Mouse (Mus musculus) duodenum, adult 2 months (tissue): ENCODE results near the gene Cox7a1. TPM values are rescaled to one million over a fixed set of nuclear protein-coding genes. Genes with fewer than 3 reads are reported as not detected.

Experiments used
- polyA plus RNA-seq: library from polyadenylated mRNA; depleted of rRNA; stranded (reverse); fragments of >200 nt; gene quantifications from 2 replicates; pipeline ENCODE4 v1.2.3, GENCODE M21; 2012; ENCODE audit warnings: low replicate concordance; rRNA removed

Gene Cox7a1
- polyA plus RNA-seq, result 40.1 and 164 TPM in 2 replicates

DNA sequence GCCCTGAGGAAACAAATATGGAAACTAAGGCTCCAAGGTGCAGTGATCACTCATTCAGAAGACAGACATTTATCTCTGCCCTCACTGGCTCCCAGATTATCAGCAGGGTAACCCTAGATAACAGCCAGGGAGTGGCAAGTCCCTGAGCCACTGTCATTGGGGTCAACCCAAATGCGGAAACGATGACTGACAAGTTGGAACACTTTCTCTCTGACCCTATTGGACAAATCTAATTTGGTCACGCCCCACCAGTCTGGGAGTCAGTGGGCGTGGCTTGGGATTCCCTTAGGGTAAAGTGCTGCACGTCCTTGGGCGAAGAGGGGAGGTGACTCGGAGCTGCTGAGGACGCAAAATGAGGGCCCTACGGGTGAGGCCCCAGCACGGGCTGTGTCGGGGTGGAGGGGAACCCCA lies at the start of gene Cox7a1:
Gene Cox7a1, plus strand, starts transcription at position 266 of the 411 bp plus-strand sequence.

DNA sequence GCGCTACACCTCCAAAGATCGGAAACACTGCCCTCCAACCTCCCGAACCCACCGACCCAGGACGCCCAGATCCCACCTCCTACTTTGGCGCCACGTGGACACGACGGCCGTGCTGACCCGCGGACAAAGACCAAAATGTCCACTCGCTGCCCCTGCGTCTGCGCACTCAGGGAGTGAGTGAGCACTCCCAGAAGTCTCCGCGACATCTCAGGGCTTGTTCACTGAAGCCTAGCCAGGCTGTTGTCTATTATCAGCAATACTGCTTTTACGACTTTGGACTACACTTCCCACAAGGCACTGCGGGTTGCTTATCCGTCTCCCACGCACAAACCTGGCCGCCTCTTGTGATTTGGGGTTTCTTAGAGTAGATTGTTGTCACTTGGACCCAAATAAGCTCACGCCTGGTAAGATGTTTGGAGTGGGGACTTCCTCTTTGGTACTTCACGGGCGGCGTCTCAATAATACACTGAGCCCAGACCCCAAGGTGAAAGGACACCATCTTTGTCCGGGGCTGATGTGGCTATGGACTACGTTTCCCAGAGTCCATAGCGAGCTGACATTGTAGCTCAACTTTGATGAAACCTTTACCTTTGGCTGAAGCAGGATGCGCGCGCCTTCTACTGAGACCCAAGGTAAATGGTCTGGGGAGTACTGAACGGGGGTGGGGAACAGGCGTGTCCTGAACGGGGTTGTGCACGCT lies 14.2 kb upstream of the Cox7a1 start, which contains the start of gene Zfp146:
Gene Zfp146, minus strand, starts transcription at position 168 of the 700 bp plus-strand sequence.

DNA sequence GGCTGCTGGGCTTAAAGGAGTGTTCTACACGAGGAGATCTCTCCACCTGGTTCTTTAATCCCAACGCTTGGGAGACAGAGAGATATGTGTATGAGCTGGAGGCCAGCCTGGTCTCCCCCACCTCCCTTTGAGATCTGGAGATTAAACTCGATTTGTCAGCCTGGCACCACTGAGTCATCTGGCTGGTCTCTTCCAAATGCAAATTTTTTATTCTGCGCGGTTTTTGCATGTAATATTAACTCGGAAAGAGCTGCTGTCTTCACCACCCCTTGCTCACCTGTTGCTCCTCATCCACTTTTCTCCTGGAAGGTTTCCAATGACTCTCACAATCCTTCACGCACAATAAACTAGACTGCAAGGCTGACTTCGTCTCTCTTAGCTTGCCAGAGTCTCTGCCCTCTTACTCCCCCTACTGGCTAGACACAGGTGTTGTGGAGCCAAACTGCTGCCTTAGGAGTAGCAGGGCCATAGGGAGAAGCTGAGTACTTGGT lies 14.6 kb downstream of the Cox7a1 start, which contains the start of gene Capns1:
Gene Capns1, minus strand, starts transcription at position 331 of the 491 bp plus-strand sequence.

DNA sequence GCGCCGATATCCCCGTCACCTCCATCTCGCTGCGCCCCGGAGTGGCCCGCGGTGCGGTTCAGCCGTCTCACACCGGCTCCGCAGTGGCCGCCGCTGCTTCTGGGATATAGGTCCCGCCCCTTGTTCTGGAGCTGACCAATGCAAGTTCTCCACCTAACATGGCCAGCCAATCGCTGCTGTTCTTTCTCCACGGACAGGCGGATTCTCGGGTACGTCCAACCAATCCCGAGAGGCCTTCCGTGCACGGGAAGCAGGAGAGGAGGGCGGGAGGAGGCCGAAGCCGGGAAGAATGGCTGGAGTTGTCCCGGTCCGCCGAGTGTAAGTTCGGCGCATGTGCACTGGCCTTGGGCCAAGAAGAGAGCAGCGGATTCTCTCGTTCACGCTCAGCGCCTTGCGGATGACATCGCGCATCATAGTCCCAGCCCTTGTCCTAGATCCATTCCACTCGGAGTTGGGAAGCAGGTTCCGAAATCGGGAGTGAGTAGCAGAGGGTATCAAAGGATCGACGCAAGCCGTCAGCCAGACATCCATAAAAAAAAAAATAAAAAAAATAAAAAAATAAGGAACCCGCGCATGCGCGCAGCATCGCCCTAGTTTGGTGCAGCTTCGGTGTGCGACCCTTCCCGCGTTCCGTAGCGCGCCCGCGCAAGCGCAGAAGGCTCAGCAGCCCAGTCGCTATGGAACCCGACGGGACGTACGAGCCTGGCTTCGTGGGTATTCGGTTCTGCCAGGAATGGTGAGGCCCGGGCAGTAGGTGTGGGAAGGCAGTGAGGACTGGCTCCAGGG lies 47.9 kb downstream of the Cox7a1 start, which contains the start of the genes Polr2i and Tbcb:
Gene Polr2i, plus strand, starts transcription at position 280 of the 786 bp plus-strand sequence.
Gene Tbcb, minus strand, starts transcription at position 604 of the 786 bp plus-strand sequence.

DNA sequence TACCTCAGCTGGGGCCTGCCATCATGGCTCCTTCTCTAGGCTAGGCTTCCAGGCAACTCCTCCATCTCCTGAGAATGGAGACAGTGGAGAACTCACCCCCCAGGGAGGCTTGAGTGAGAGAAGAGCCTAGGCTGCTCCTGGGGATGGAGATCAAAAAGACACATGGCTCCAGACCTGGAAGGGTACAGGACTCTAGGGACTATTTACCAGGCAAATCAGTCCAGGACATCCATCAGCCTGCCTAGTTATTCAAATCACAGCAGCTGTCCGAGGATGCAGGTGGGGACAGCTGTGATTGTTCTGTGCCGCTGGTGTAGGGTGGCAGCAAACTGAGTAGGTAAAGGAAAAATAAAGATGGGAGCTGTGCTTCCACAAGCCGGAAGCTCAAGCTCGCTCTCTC lies 51.7 kb downstream of the Cox7a1 start, which contains the start of gene Ovol3:
Gene Ovol3, minus strand, starts transcription at position 101 of the 400 bp plus-strand sequence.

Other genes starting within 250 kb of the Cox7a1 start
- gene Zfp74, start 230.1 kb upstream of the Cox7a1 start, polyA plus RNA-seq, result 0.06 and 4.0 TPM in 2 replicates
- gene Zfp568, start 200.2 kb upstream of the Cox7a1 start, polyA plus RNA-seq, result 1.5 and 1.6 TPM in 2 replicates
- 0.19 and 0.42 TPM in 2 replicates for gene Zfp14, start 132.8 kb upstream of the Cox7a1 start, polyA plus RNA-seq
- 0.07 TPM in 1 of 2 replicates, not detected in the other for gene Zfp82, start 111.2 kb upstream of the Cox7a1 start, polyA plus RNA-seq
- gene Gm26920, start 93.7 kb upstream of the Cox7a1 start, polyA plus RNA-seq, result 0.14 TPM in 1 of 2 replicates, not detected in the other
- 0.65 and 0.99 TPM in 2 replicates for gene Zfp566, start 93.6 kb upstream of the Cox7a1 start, polyA plus RNA-seq
- 3.1 and 6.6 TPM in 2 replicates for gene Zfp260, start 89.4 kb upstream of the Cox7a1 start, polyA plus RNA-seq
- 0.23 TPM in 1 of 2 replicates, not detected in the other for gene Zfp382, start 62.2 kb upstream of the Cox7a1 start, polyA plus RNA-seq
- 1.4 and 1.6 TPM in 2 replicates for gene Zfp146, start 14.4 kb upstream of the Cox7a1 start, polyA plus RNA-seq
- gene Capns1, start 14.7 kb downstream of the Cox7a1 start, polyA plus RNA-seq, result 492 and 665 TPM in 2 replicates
- gene Polr2i, start 47.8 kb downstream of the Cox7a1 start, polyA plus RNA-seq, result 76.0 and 78.7 TPM in 2 replicates
- gene Tbcb, start 48.1 kb downstream of the Cox7a1 start, polyA plus RNA-seq, result 23.6 and 33.8 TPM in 2 replicates
- gene Ovol3, start 51.6 kb downstream of the Cox7a1 start, polyA plus RNA-seq, result not detected in 2 replicates
- 0.14 TPM in 1 of 2 replicates, not detected in the other for gene Thap8, start 96.0 kb downstream of the Cox7a1 start, polyA plus RNA-seq
- gene Wdr62, start 96.3 kb downstream of the Cox7a1 start, polyA plus RNA-seq, result 13.0 and 14.3 TPM in 2 replicates
- gene Clip3, start 107.6 kb downstream of the Cox7a1 start, polyA plus RNA-seq, result 3.8 and 4.8 TPM in 2 replicates
- 154 and 160 TPM in 2 replicates for gene Alkbh6, start 124.6 kb downstream of the Cox7a1 start, polyA plus RNA-seq
- 9.8 and 29.1 TPM in 2 replicates for gene Syne4, start 130.7 kb downstream of the Cox7a1 start, polyA plus RNA-seq
- gene E130208F15Rik, start 137.6 kb downstream of the Cox7a1 start, polyA plus RNA-seq, result 1.2 and 2.4 TPM in 2 replicates
- 32.9 and 60.3 TPM in 2 replicates for gene Sdhaf1, start 139.8 kb downstream of the Cox7a1 start, polyA plus RNA-seq
- 27.9 and 30.8 TPM in 2 replicates for gene Lrfn3, start 178.6 kb downstream of the Cox7a1 start, polyA plus RNA-seq
- 49.1 and 124 TPM in 2 replicates for gene Tyrobp, start 229.6 kb downstream of the Cox7a1 start, polyA plus RNA-seq
- gene Hcst, start 235.7 kb downstream of the Cox7a1 start, polyA plus RNA-seq, result 11.5 and 53.7 TPM in 2 replicates
- gene Nfkbid, start 237.6 kb downstream of the Cox7a1 start, polyA plus RNA-seq, result 5.3 and 8.6 TPM in 2 replicates